Mouse (Mus musculus) thymus, adult 2 months (tissue): Measurements from ENCODE around the gene Npas2. TPM values are rescaled to one million over a fixed set of nuclear protein-coding genes. Genes with fewer than 3 reads are reported as not detected.

Experiments
- DNase-seq: peaks from one replicate; pipeline ENCODE4 v3.0.0; 2021
- H3K27ac ChIP-seq: fragments of 200-500 bp; 2 replicates; pipeline ENCODE4 v1.5.1; 2012; ENCODE audit warnings: low read length, control low read depth; ENCODE audit not compliant: control insufficient read depth, insufficient read depth
- H3K27me3 ChIP-seq: fragments of 200-500 bp; 2 replicates; pipeline ENCODE4 v1.6.1; 2012; ENCODE audit warnings: mild to moderate bottlenecking, low read length, moderate library complexity, mixed read lengths; ENCODE audit not compliant: control insufficient read depth, insufficient read depth
- H3K36me3 ChIP-seq: fragments of 200-500 bp; 2 replicates; pipeline ENCODE4 v1.6.1; 2012; ENCODE audit warnings: mild to moderate bottlenecking, low read length, moderate library complexity; ENCODE audit not compliant: control insufficient read depth, insufficient read depth
- H3K4me1 ChIP-seq: fragments of 200-500 bp; replicated peaks from 2 replicates; pipeline ENCODE4 v1.6.1; 2012; ENCODE audit warnings: low read length; ENCODE audit not compliant: control insufficient read depth, insufficient read depth
- H3K4me3 ChIP-seq: fragments of 200-500 bp; 2 replicates; pipeline ENCODE4 v1.5.1; 2012; ENCODE audit warnings: mild to moderate bottlenecking, low read length, control low read depth, moderate library complexity; ENCODE audit not compliant: control insufficient read depth, insufficient read depth
- CTCF ChIP-seq: fragments of 200-500 bp; IDR thresholded peaks from 2 replicates; pipeline ENCODE4 v1.5.1; 2012; ENCODE audit warnings: mild to moderate bottlenecking, control low read depth, low read length, moderate library complexity, borderline replicate concordance; ENCODE audit not compliant: control insufficient read depth, poor library complexity, insufficient read depth; ENCODE audit errors: extremely low read depth
- POLR2A ChIP-seq: fragments of 200-500 bp; IDR thresholded peaks from 2 replicates; pipeline ENCODE4 v1.6.1; 2012; ENCODE audit warnings: mild to moderate bottlenecking, low read length, control low read depth, moderate library complexity; ENCODE audit not compliant: control insufficient read depth, poor library complexity, insufficient read depth; ENCODE audit errors: extremely low read depth
- WGBS: fragments of 180-500 bp; shearing (Covaris S2); methylation state at CpG from one replicate; pipeline ENCODE4 v1.1.7; 2018; 5-methylcytosine and 5-hydroxymethylcytosine counted together
- polyA plus RNA-seq: library from polyadenylated mRNA; depleted of rRNA; stranded (reverse); fragments of >200 nt; gene quantifications from 2 replicates; pipeline ENCODE4 v1.2.3, GENCODE M21; 2012

Npas2 gene
- polyA plus RNA-seq, 1 experiment: 6.9 TPM

- Histone ChIP-seq H3K27ac (no peak overlapping the region), H3K4me3 (no peak overlapping the region), H3K27me3 (no peaks in the 10 kb centered on the region), H3K4me1 (peaks cover 14% of the 10 kb centered on the region), H3K36me3 (peaks cover 13% of the 10 kb centered on the region)
- TF ChIP-seq POLR2A: no peak
- TF ChIP-seq CTCF: no peak
- no peak for DNase-seq
- 85% methylated on average over 1 of the region's 1 CpGs for WGBS
Observed at GRCm38 (mm10) chr1:39365562-39365961, 172.0 kb downstream of the Npas2 start.

DNA sequence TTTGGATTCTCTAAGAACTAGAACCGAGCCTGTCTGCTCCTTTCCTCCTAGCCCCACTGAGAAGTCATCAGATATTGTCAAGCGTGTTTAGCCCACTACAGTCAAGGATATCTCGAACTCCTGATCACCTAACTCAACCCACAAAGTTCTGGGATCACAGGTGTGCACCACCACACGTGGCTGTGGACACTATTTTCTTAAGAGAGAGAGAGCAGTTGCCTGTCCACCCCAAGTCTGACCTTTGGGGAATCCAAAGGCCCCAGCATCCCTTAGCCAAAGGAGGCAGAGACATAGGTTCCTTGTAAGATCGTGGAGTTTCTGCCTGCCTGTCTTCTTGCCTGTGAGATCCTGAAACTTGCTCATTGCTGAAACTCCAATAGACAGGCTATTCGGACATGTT, 173.5 kb downstream of the Npas2 start:
- Histone ChIP-seq H3K27me3 (no peaks in the 10 kb centered on the region), H3K4me1 (peaks cover 14% of the 10 kb centered on the region), H3K27ac (no peak overlapping the region), H3K36me3 (peaks cover 28% of the 10 kb centered on the region), H3K4me3 (peak overlapping the region; percentile 53)
- TF ChIP-seq CTCF (no peak), POLR2A (no peak)
- 28% methylated on average over 6 of the region's 6 CpGs for WGBS
- peak; percentile 8 for DNase-seq

DNA sequence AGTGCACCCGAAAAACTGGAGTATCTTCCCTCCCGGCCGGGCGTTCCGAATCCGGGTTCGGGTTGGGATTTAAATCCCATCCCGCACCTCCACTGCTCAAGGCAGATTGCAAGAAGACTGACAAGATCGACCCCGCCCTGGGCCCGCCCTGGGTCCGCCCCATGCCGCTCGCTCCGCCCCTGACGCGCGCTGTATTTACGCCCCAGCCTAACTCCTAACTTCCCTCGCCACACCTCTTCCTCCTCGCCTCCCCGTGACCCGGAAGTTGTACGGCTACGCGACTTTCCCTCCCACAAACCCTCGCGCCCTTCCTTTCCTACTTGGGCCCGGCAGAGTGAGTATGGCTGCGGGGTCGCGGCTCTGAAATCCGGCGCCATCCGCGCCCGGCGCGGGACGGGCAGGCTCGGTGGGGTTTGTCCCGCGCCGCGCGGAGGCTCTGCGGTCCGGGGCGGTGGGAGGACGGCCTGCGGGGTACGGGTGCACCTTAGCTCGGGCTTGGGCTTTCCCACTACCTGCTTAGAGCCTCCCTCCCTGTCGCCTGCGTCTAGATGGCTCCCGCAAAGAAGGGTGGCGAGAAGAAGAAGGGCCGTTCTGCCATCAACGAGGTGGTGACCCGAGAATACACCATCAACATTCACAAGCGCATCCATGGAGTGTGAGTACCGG, 174.2 kb downstream of the Npas2 start, which contains the start of gene Rpl31:
TSS of gene Rpl31 (plus strand) at position 242 of the 666 bp plus-strand sequence.
- H3K27me3 ChIP-seq: no peaks in the 10 kb centered on the region
- TF ChIP-seq POLR2A (peak; percentile 89), CTCF (no peak)
- H3K27ac ChIP-seq: peak within 1 kb of the TSS; percentile 26
- peaks cover 34% of the 10 kb centered on the region for H3K36me3 ChIP-seq
- DNase-seq: peak; percentile 98
- under 1% methylated on average over 62 of the region's 62 CpGs for WGBS
- peaks cover 14% of the 10 kb centered on the region for H3K4me1 ChIP-seq
- H3K4me3 ChIP-seq: peak within 1 kb of the TSS; percentile 99

GRCm38 (mm10) chr1:39368267-39368841, 174.8 kb downstream of the Npas2 start:
- Histone ChIP-seq H3K27ac (peak overlapping the region; percentile 26), H3K36me3 (peaks cover 41% of the 10 kb centered on the region), H3K4me1 (peaks cover 14% of the 10 kb centered on the region), H3K4me3 (peak overlapping the region; percentile 99), H3K27me3 (no peaks in the 10 kb centered on the region)
- DNase-seq: no peak
- WGBS: under 1% methylated on average over 34 of the region's 34 CpGs
- TF ChIP-seq POLR2A: no peak
- TF ChIP-seq CTCF: no peak

DNA sequence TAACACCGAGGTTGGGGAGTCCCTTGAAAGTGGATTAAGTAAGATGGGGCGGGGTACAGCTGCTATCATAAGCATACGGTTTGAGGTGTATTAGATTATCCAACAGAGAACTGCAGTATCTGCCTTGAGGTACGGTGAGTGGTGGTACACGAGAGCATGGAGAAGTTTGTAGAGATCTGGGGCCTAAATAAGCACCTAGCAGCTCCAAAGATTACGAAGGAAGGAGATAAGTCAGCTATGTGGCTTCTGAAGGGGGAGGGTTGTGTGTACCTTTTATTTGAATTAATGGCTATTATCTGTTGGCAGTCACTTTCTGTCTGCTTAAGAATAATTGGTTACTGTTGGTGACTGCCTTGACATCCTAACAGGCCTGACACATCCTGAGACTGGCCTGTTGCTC, 176.9 kb downstream of the Npas2 start:
- H3K27ac ChIP-seq: no peak overlapping the region
- WGBS: 95% methylated on average over 6 of the region's 6 CpGs
- DNase-seq: no peak
- H3K27me3 ChIP-seq: no peaks in the 10 kb centered on the region
- H3K4me3 ChIP-seq: no peak overlapping the region
- peaks cover 14% of the 10 kb centered on the region for H3K4me1 ChIP-seq
- H3K36me3 ChIP-seq: peaks cover 52% of the 10 kb centered on the region
- TF ChIP-seq CTCF: no peak
- TF ChIP-seq POLR2A: no peak

- Histone ChIP-seq H3K4me1 (peaks cover 8% of the 10 kb centered on the region), H3K27me3 (no peaks in the 10 kb centered on the region), H3K36me3 (peaks cover 52% of the 10 kb centered on the region), H3K27ac (no peak overlapping the region), H3K4me3 (no peak overlapping the region)
- 83% methylated on average over 8 of the region's 8 CpGs for WGBS
- TF ChIP-seq CTCF: no peak
- TF ChIP-seq POLR2A: no peak
- no peak for DNase-seq
Observed at GRCm38 (mm10) chr1:39372220-39372843, 178.8 kb downstream of the Npas2 start.

DNA sequence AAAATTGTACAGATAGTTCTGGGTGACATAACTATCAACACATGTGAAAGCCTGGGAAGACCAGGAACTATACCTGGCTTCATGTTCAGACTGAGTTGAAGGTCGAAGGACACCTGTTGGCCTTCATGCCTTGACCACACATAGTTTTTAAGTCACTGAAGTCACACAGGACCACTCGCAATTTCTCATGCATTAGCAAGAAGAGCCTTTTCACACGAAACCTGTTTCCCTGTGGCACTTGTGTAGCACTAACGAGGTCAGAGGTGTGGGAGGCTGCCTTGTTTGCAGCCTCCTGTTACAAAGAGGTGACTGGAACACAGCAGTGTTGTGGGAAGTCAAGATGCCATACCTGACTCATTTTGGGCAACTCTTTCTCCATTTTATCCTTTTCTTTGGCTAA, 179.8 kb downstream of the Npas2 start:
- H3K4me3 ChIP-seq: no peak overlapping the region
- peaks cover 52% of the 10 kb centered on the region for H3K36me3 ChIP-seq
- DNase-seq: no peak
- 96% methylated on average over 4 of the region's 4 CpGs for WGBS
- peaks cover 8% of the 10 kb centered on the region for H3K4me1 ChIP-seq
- H3K27me3 ChIP-seq: no peaks in the 10 kb centered on the region
- no peak for TF ChIP-seq POLR2A
- TF ChIP-seq CTCF: no peak
- no peak overlapping the region for H3K27ac ChIP-seq
